Mouse (Mus musculus) adrenal gland, adult (tissue): Measurements from ENCODE around the gene Klhl3.

ENCODE experiments used
- DNase-seq, 2 experiments: peaks; one replicate each; pipeline ENCODE4 v3.0.0; 2022 to 2023; ENCODE audit warnings: low spot score in 1 of 2; ENCODE audit not compliant: inconsistent age in 2 of 2

The Klhl3 gene

GRCm38 (mm10) chr13:58126126-58126525 is 12.7 kb upstream of the Klhl3 start:
- peak in 1 of 2 experiments; percentile 76 for DNase-seq

GRCm38 (mm10) chr13:58124989-58125388 is 11.6 kb upstream of the Klhl3 start:
- no peak for DNase-seq

DNA sequence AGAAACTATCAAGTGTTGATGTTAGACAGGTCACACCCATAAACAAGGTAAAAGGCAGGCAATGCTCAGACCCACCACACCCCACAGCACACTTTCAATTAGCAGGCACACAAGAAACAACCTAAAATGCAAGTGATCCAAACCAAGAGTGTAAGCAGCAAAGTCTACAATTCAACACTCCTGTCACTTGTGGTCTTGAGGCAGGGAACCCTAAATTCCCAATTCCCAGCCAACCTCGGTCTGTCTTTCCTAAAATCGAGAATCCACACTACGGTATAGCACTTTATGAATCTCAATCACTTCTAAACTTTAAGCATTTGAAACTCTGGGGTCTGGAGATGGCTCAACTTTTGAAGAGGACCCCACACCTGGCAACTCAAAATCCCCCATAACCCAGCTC is 10.9 kb upstream of the Klhl3 start:
- DNase-seq: no peak

DNA sequence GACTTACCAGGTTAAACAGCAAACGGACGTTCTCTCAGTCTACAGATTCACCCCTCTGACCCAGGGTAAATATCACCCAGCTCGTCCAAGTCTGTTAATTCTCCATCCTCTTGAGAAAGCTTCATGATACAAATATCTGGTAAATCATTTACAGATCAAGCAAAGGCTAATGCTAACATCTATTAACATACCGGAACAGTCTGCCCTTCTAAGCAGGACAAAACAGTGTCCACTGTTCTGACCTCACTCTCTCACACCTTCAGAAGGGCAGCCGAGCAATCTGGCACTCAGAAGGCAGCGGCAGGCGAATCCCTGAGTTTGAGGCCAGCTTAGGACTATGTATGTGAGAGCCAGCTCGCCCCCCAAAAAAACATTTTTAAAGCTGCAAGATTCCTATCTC is 10.0 kb upstream of the Klhl3 start:
- no peak for DNase-seq

GRCm38 (mm10) chr13:58122786-58123297 is 9.4 kb upstream of the Klhl3 start:
- DNase-seq: no peak

- peak; percentile 72 to 85 for DNase-seq
Observed at GRCm38 (mm10) chr13:58117318-58118017, 4.1 kb upstream of the Klhl3 start.

- DNase-seq: no peak
Observed at GRCm38 (mm10) chr13:58116801-58117200, 3.4 kb upstream of the Klhl3 start.

GRCm38 (mm10) chr13:58115227-58115626 is 1.8 kb upstream of the Klhl3 start:
- peak; percentile 37 to 66 for DNase-seq

DNA sequence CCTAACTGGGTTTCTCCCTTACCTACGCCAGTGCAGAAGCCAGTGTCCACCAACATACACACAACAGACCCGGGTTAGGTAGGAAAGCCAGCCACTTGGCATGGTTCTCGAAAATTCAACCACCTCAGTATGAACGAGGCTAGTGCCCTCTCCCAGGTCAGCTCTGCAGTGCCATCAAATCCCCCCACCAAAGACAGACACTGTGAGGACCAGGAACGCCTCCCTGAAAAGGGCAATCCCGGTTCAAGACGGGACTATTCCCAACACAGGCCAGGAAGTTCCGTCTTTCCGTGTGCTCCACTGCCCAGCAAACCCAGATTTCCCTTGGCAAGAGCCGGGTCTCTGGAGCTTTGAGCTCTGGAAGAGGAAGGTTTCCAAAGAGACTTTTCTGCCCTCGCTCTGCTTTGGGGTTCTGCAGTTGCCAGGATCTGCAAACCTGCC is 771 bp downstream of the Klhl3 start:
- DNase-seq: peak in 1 of 2 experiments; percentile 28

DNA sequence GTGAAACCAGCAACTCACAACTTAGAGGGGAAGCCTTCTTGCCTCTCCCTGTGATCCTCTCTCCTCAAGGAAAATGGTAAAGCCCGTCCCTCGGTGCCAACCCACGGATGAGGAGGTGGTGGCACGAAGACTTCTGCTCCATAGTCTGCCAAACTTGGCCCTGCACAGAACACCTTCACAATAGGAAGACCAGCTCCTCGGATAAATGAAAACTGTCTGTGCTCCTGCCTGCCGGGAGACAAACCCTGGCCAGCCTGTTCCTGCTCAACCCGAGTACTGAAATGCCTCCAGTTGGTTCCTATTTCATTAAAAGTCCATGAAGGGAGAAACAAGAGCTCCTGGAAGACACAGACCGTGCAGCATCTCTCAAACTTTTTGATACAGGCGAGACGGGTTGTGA is 1.2 kb downstream of the Klhl3 start:
- DNase-seq: no peak

DNA sequence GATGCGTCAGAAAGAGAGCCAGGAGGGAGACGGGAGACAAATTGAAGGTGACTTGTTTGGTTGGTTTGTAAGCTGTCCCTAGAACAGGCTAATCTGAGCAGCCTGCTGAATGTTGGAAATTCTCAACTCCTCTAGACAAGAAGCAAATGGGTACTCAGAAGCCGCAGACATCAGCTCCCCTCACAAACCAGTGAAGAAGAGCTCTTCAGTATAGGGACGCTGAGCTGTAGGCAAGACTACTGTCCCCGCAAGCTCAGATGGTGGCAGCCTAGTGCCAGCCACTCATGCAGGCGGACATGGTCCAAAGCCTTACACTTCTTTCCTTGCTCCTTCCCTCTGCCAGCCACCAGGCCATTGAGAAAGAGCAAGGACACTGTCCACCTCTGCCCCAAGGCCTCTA is 2.1 kb downstream of the Klhl3 start:
- DNase-seq: no peak

- DNase-seq: peak; percentile 57 to 75
Observed at GRCm38 (mm10) chr13:58090643-58091042, 22.7 kb downstream of the Klhl3 start.

GRCm38 (mm10) chr13:58084396-58084795 is 29.0 kb downstream of the Klhl3 start:
- no peak for DNase-seq

- no peak for DNase-seq
Observed at GRCm38 (mm10) chr13:58083521-58083920, 29.9 kb downstream of the Klhl3 start.

- no peak for DNase-seq
Observed at GRCm38 (mm10) chr13:58083048-58083447, 30.3 kb downstream of the Klhl3 start.

- DNase-seq: peak in 1 of 2 experiments; percentile 46
Observed at GRCm38 (mm10) chr13:58078361-58078760, 35.0 kb downstream of the Klhl3 start.

DNA sequence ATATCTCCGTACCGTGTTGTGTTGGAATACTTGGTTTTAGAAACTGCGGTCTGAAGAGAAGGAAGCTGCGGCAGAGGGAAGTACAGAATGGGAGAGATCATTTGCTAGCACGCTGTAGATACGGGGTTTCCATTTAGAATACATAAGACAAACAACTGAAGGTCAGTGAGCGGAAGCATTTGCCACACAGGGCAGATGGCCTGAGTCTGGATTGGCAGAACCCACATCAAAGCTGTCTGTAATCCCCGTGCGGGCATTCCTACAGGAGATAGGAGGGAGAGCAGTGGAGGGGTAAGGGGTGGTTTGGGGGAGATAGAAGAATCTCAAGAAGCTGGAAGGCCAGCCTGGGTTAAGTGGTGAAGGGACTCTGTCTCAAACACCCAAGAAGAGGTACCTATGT is 38.5 kb downstream of the Klhl3 start:
- no peak for DNase-seq

DNA sequence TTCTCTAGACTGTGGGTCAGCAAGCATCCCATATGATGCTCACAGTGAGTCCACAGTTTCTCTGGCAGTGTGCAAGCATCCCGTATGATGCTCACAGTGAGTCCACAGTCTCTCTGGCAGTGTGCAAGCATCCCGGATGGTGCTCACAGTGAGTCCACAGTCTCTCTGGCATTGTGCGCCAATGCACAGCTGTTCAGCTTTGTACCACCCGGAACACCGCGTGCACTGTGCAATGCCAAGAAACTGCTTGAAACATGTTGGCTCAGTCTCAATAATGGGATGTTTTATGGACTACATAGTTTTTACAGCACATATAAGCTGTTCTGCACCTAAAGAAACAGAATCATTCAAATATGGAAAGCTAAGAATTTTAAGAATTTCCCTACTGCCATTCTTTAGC is 38.9 kb downstream of the Klhl3 start:
- no peak for DNase-seq

DNA sequence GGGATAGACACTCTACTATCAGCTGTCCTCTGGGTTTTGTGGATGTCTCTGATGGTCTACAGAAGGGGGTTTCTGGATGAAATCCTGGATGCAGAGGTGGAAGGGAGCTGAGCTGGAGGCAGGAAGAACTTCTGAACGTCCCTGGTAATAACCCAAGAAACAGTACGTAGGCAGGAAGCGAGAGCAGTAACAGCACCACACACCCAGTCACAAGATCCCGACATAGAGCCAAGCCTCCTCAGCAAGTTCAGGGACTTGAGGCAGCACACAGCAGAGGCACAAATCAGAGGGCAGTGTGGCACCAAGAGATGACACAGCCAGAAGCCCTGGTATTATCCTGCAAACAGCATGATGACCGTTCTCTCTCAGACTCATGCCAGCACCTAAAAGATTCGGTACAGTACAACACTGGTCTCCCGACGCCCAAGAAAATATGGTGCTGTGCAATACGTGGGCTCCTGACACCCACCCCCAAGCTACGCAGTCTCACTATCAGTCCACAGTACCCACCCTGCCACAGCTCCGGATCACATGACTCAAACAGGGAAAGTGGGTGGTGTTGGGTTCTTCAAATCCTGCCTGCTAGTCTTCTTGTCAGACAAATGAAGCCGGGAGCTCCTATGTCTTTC is 40.0 kb downstream of the Klhl3 start:
- no peak for DNase-seq

DNA sequence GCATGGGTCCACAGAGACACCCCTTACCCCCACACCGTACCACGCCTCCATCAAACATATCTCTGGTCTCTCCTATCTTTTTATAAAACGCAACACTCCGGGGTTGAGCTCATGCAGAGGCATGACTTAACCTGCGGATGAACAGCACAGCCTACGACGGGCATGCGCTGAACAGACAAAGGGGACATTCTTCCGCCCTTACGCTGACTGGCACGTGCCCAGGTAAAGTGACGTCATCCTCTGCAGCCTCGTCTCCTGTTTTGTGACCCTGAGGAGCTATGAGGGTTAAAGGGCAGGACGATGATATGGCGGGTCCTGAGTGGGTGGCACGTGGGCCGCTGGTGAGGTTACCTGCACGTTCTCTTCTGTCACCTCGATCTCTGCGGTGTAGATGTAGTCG is 42.2 kb downstream of the Klhl3 start:
- no peak for DNase-seq

DNA sequence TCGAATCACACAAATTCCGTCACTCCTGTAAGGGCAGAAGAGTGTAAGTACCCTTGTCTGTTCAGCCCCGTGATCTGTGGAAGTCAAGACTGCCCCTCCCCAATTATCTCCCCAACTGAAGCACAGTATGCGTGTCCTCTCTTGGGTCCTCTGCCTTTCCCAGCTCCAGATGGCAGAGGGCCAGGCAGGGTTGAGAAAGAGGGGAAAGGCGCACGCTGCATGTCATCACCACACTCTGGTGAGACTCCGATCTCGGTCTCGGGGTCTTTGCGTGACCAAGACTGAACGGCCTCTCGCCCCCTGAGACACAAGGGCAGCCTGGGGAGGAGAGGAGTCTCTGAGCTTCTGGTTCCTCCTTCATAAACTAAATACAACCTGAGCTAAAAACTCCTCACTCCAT is 42.9 kb downstream of the Klhl3 start:
- peak in 1 of 2 experiments; percentile 41 for DNase-seq

GRCm38 (mm10) chr13:58068421-58069209 is 44.8 kb downstream of the Klhl3 start:
- no peak for DNase-seq
